Mouse (Mus musculus): ENCODE data around the gene Trp53bp1.

The Trp53bp1 gene

GRCm38 (mm10) chr2:121249758-121250157, 21.4 kb downstream of the Trp53bp1 start:
- no peak for DNase-seq (ENCODE audit: low spot score in 2 of 2)

DNA sequence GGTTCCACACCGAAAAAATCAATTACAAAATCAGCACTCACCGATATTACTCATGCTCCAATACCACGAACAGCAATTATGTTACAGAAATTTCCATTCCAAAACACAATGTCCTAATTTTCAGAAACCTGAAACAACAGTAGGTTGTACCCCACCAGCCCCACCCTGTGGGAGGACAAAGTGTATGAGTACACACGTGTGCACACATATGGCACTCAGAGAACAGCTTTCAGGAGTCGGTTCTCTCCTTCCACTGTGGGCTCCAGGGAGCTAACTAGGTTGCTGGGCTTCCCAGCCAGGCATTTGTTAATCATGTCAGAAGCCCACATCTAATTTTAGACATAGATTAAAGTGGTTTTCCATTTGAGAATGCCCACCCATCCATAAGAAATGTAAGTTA, 27.1 kb downstream of the Trp53bp1 start:
- no peak for DNase-seq (ENCODE audit: low spot score in 2 of 2)

DNA sequence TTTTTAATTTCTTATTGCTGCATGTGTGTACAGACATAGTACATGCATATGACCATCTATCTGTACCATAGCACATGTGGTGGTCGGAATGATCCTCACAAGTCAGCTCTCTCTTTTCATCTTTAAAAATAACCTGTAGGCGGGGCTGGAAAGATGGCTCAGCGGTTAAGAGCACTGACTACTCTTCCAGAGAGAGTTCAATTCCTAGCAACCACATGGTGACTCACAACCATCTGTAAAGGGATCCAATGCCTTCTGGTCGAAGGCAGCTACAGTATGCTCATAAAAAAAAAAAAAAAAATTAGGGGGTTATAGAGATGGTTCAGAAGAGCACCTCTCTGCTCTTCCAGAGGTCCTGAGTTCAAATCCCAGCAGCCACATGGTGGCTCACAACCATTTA, 31.8 kb downstream of the Trp53bp1 start:
- DNase-seq (ENCODE audit: low spot score in 2 of 2) = no peak

GRCm38 (mm10) chr2:121235460-121236072, 35.6 kb downstream of the Trp53bp1 start:
- peak; percentile 59 to 66 for DNase-seq (ENCODE audit: low spot score in 2 of 2)

GRCm38 (mm10) chr2:121228135-121228534, 43.1 kb downstream of the Trp53bp1 start:
- DNase-seq (ENCODE audit: low spot score in 2 of 2) = no peak

- no peak for DNase-seq (ENCODE audit: low spot score in 2 of 2)
Measured at GRCm38 (mm10) chr2:121223010-121223409, 48.2 kb downstream of the Trp53bp1 start.

DNA sequence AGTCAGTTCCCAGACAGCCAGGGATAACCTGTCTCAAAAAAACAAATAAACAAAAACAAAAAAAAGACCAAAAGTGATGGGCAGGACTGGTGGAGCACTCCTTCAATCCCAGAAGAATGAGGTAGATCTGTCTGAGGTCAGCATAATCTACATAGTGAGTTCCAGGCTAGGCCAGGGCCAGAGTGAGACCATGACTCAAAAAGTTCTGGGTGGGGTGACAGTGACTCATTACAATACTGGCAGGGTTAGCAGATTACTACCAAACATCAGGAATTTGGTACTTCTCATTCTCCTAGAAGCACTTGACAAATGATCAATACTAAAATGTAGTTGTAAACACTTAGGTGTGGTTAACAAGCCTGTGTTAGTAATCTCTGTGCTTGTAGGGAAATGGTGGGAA, 51.2 kb downstream of the Trp53bp1 start:
- DNase-seq (ENCODE audit: low spot score in 2 of 2) = no peak

- no peak for DNase-seq (ENCODE audit: low spot score in 2 of 2)
Measured at GRCm38 (mm10) chr2:121219177-121219576, 52.0 kb downstream of the Trp53bp1 start.

- DNase-seq (ENCODE audit: low spot score in 2 of 2) = no peak
Measured at GRCm38 (mm10) chr2:121214491-121214890, 56.7 kb downstream of the Trp53bp1 start.

GRCm38 (mm10) chr2:121206541-121206940, 64.7 kb downstream of the Trp53bp1 start:
- no peak for DNase-seq (ENCODE audit: low spot score in 2 of 2)

DNA sequence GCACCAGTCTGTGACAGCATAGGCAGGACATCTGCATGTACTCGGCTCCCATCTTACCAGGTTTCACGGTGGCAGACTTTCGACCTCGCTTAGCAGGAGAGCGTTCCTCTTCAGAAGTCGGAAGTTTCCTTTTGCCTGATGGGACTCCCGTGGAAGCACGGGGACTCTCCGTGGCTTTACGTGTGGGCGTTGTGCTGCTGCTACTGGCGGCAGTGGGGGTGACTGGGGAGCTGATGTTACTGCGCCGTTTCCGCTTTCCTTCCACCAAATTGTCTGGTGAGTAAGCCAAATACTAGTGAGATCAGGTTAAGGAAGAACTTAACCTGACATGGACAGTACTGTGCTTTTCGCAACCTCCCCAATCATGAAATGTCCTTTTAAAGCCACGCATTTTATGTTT, 66.9 kb downstream of the Trp53bp1 start:
- no peak for DNase-seq (ENCODE audit: low spot score in 2 of 2)

DNA sequence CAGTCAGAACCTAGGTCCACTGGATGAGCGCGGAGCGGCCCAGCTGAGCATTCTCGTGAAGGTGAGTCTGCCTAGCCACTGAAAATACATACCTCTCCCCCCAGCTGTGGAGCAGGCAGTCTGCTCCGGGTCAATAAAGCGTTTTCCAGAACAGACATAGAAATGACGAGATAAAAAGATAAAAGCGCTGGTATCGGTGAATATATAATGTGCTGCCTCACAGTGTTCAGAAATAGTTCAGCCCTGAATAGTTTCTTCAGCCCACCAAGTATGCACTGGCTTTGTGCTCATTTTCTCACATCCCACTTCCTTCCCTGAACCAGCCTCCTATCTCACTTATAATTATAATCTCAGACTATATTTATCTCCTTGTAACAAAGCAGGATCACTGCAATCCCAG, 75.7 kb downstream of the Trp53bp1 start:
- no peak for DNase-seq (ENCODE audit: low spot score in 2 of 2)

DNA sequence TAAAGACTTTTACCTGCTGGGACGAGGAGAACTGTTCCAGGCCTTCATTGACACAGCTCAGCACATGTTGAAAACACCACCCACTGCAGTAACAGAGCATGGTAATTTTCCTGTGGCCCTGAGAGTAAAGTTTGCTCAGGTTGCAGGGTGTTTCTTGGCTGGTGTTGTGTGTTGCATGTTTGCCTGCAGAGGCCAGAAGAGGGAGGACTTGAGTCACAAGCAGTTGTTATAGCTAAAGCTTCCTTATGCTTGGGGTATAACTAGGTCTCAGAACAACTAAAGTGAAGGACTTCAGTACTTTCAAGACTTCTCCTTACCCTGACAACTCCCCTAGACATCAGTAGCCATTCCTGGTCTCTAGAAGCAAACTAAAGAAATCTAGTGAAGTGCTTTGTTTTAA, 82.7 kb downstream of the Trp53bp1 start:
- DNase-seq (ENCODE audit: low spot score in 2 of 2) = peak in 1 of 2 experiments; percentile 43

DNA sequence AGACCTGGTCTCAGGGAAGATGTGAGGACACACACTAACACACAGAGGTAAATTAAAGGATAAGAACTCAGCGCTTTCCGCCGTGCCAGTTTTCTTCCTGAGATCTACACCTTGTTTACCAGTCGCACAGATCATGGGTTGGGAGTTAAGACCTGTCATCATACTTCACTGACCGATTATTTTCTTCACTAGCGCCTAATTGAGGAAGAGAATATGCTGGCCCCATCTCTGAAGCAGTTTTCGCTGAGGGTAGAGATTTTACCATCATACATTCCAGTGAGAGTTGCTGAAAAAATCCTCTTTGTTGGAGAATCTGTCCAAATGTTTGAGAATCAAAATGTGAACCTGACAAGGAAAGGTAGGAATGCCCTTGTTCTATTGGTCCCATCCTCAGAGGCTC, 87.1 kb downstream of the Trp53bp1 start:
- DNase-seq (ENCODE audit: low spot score in 2 of 2) = no peak

DNA sequence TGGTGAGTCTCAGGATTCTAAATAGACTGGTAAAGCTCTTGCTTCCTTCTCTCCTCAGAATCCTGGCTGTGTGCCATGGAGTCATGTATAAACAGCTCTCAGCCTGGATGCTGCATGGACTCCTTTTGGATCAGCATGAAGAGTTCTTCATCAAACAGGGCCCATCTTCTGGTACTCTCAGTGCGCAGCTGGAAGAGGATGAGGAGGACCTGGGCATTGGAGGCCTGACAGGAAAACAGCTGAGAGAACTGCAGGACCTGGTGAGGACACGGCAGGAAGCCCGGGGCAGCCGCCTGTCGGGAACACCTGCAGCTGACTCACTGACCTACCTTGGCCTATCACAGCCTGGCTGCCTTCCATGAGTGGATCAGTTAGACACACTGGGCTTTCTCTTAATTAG, 87.8 kb downstream of the Trp53bp1 start:
- DNase-seq (ENCODE audit: low spot score in 2 of 2) = peak in 1 of 2 experiments; percentile 56

DNA sequence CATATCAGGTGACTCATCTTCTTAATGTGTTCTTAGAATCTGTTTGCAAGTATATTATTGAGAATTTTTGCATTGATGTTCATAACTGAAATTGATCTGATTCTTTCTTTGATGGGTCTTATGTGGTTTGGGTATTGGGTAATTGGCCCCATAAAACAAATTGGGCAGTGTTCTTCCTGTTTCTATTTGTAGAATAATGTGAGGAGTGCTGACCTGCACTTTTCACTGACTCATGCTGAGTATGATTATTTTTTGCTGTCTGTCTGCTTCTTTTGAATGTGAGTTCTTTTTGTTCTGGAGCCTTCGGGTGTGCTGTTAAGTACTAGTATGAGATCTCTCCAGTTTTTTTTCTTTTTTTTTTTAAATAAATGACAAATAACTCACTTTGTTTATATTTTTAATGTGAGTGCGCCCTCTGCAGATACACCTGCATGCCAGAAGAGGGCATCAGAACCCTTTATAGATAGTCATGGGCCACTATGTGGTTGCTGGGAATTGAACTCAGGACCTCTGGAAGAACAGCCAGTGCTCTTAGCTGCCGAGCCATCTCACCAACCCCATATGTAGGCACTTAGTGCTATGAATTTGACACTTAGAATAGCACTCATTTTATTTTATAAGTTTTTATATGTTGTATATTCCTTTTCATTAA, 92.3 kb downstream of the Trp53bp1 start:
- DNase-seq (ENCODE audit: low spot score in 2 of 2) = no peak

- DNase-seq (ENCODE audit: low spot score in 2 of 2) = peak; percentile 92 to 97
Measured at GRCm38 (mm10) chr2:121170980-121171742, 100.0 kb downstream of the Trp53bp1 start, which contains the start of gene Zscan29. Gene Zscan29 (minus strand): TSS chr2:121171125.

DNA sequence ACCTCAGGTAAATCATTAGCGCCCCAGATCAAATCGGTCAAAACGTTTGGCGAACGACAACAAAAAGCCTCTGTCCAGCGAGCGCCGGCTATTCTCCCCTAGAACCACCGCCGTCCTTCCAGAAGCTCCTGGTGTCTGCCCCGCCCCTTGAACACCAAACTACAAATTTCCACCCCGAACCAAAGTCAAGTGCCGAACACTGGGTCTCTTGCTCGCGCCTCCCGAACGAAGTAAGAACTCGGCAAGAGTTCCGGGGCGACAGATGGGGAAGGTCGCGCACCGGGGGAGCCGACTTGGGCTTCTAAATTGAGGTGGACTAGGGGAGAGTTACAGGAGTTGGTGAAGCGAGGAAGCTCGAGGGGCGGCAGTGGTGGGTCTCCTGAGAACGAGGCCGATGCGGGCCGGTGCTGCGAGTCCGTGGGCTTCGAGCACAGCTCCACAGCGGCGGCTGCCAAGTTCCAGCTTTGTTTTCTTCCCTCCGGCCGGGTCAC, 100.7 kb downstream of the Trp53bp1 start, which contains the start of gene Tubgcp4:
Tubgcp4 (plus strand) TSS at position 174 of the 491 bp plus-strand sequence.
- peak in 1 of 2 experiments; percentile 45 for DNase-seq (ENCODE audit: low spot score in 2 of 2)

GRCm38 (mm10) chr2:121169902-121170301, 101.3 kb downstream of the Trp53bp1 start:
- peak; percentile 31 to 71 for DNase-seq (ENCODE audit: low spot score in 2 of 2)

GRCm38 (mm10) chr2:121169173-121169572, 102.0 kb downstream of the Trp53bp1 start:
- DNase-seq (ENCODE audit: low spot score in 2 of 2) = peak in 1 of 2 experiments; percentile 55

DNA sequence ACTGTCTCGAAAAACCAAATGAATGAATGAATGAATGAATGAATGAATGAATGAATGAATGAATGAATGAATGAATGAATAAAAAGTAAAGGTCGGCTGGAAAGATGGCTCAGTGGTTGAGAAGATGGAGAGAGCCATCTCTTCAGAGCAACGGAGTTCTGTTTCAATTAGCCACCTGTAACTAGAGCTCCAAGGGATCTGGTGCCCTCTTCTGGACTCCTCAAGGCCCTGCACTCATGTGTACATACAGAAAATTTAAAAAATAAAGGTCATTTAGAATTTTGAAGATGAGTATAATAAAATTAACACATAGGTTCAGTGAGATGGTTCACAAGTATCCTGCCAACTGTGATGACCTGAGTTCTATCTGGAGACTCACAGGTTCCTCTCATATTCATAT, 118.1 kb downstream of the Trp53bp1 start:
- DNase-seq (ENCODE audit: low spot score in 2 of 2) = no peak

- no peak for DNase-seq (ENCODE audit: low spot score in 2 of 2)
Measured at GRCm38 (mm10) chr2:121149679-121150078, 121.5 kb downstream of the Trp53bp1 start.

All from spleen, postnatal 4 days (tissue).